Mouse (Mus musculus) forebrain, embryonic 10.5 days (tissue): ENCODE measurements around the gene Cpvl. TPM values are rescaled to one million over a fixed set of nuclear protein-coding genes. Genes with fewer than 3 reads are reported as not detected.

Experiments used
- DNase-seq: peaks from one replicate; pipeline ENCODE4 v3.0.0-alpha.2; 2017; ENCODE audit warnings: low spot score; ENCODE audit errors: extremely low spot score
- H3K27ac ChIP-seq: fragments of 300-500 bp; sonication (generic); 2 replicates; pipeline ENCODE4 v1.5.1; 2016; ENCODE audit warnings: mild to moderate bottlenecking
- H3K27me3 ChIP-seq: fragments of 300-500 bp; sonication (generic); 2 replicates; pipeline ENCODE4 v1.6.1; 2016; ENCODE audit warnings: mild to moderate bottlenecking; ENCODE audit not compliant: poor library complexity, severe bottlenecking
- H3K36me3 ChIP-seq: fragments of 300-500 bp; sonication (generic); replicated peaks from 2 replicates; pipeline ENCODE4 v1.6.1; 2016; ENCODE audit warnings: mild to moderate bottlenecking, moderate library complexity
- H3K4me1 ChIP-seq: fragments of 300-500 bp; sonication (generic); 2 replicates; pipeline ENCODE4 v1.6.1; 2016
- H3K4me3 ChIP-seq: fragments of 300-500 bp; sonication (generic); 2 replicates; pipeline ENCODE4 v1.5.1; 2016; ENCODE audit warnings: mild to moderate bottlenecking, moderate library complexity
- H3K9me3 ChIP-seq: fragments of 300-500 bp; sonication (generic); 2 replicates; pipeline ENCODE4 v1.6.1; 2016; ENCODE audit warnings: mild to moderate bottlenecking, moderate library complexity
- WGBS: fragments of 180-500 bp; shearing (Covaris S2); methylation state at CpG from one replicate; pipeline ENCODE4 v1.1.7; 2016; 5-methylcytosine and 5-hydroxymethylcytosine counted together
- polyA plus RNA-seq: library from polyadenylated mRNA; unstranded; fragments of >200 nt; fragmentation: Nextera tagmentation; extraction: Ambion mirVana; gene quantifications from 2 replicates; pipeline ENCODE4 v1.2.1, GENCODE M21; 2016

Gene Cpvl
- polyA plus RNA-seq, 1 experiment from 2014 or later, result not detected

DNA sequence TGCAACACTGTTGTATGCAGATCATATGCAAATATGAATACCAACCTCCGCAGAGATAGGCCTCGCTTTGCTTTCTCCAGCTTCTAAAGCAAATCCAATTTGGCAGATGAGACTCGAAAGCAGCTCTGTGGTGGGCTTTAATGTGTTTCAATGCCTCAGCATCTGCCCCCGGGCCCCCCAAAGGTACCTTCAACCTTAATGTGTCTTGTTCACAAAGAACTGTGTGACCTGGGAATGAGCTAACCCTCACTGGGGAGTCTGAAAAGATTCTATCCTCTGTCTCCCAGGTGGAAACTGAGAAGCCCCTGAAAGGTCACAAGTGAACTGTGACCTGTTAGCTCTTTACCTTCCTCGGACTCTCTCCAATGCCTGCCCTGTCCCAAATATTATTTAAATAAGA, 11.9 kb downstream of the Cpvl start:
- no peak for DNase-seq
- Histone ChIP-seq H3K4me3 (no peak overlapping the region), H3K9me3 (no peaks in the 10 kb centered on the region), H3K27ac (no peak overlapping the region), H3K36me3 (no peaks in the 10 kb centered on the region), H3K27me3 (no peaks in the 10 kb centered on the region; the same call in 1 of the 2 replicates), H3K4me1 (peaks cover 48% of the 10 kb centered on the region)
- WGBS, result 72% methylated on average over 5 of the region's 5 CpGs

DNA sequence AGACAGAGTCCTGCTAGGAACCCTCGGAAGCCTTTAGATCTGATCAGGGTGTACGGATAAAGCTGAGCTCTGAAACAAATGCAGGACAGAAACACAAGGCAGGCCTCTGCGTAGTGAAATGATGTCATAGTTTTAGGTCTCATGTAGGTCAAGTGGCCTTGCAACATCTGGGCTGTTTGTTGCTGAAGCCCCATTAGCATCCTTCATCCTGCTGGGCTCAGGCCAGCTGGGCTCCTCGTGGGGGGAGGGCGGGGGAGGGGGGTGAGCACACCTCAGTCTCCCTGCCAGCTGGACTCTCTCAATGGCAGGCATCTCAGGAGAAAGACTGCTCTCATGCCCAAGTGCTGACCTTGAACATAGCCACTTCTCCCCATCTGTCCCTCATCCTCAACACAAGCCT, 12.6 kb downstream of the Cpvl start:
- WGBS, result 37% methylated on average over 5 of the region's 5 CpGs
- peaks cover 48% of the 10 kb centered on the region for H3K4me1 ChIP-seq
- no peak overlapping the region for H3K27ac ChIP-seq
- H3K9me3 ChIP-seq, result no peaks in the 10 kb centered on the region
- no peaks in the 10 kb centered on the region for H3K36me3 ChIP-seq
- H3K27me3 ChIP-seq, result no peaks in the 10 kb centered on the region; the same call in 1 of the 2 replicates
- no peak overlapping the region for H3K4me3 ChIP-seq
- no peak for DNase-seq

DNA sequence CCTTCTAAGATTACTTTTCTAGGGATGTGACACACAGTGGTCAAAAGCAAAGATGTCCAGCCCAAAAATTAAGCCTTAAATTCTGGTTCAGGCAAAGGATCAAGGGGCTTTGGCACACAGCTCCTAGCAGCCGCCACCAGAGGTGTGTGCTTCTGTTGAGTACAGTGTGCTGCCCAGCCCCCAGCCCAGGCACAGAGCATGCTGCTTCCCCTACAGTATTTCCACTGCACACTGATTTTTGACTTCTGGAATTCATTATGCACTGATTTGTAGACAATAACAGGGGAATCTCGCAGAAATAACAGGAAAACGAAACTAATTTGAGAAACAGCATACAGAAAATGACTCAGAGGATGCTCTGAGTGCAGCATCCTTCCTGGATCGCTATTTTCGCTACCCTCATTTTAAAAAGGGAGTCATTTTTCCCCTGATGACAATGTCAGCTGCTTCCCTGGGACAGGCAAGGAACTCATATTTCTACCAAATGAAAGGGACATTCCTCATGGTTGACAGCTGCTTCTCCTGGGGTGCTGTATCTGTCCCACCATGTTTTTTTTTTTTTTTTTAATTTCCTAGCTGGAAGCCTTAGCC, 14.5 kb downstream of the Cpvl start:
- DNase-seq, result no peak
- Histone ChIP-seq H3K27ac (0 out of 2 replicates have a peak overlapping the region, but pooled peaks have one; percentile 22), H3K36me3 (no peaks in the 10 kb centered on the region), H3K27me3 (no peaks in the 10 kb centered on the region; the same call in 1 of the 2 replicates), H3K9me3 (no peaks in the 10 kb centered on the region), H3K4me1 (peaks cover 40% of the 10 kb centered on the region), H3K4me3 (no peak overlapping the region)
- WGBS, result 82% methylated on average over 5 of the region's 5 CpGs

DNA sequence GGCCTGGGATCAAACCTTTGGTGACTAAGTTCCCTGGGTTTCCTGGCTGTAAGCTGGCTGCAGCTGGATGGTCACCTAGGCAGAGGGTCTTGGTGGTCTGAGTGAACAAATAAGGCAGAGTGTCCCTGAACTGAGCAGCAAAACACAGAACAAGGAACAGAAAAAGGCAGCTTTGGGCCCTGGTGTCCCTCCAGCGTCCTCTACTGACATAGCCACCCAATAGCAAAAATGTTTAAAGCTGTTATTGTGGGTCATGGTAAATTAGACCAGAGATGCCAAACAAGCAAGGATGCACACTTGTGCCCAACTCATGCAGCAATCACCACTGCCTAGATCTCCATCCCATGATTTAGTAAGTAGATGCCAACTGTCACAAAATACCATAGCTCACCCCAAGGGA, 16.5 kb downstream of the Cpvl start:
- H3K27me3 ChIP-seq, result no peaks in the 10 kb centered on the region
- no peak for DNase-seq
- H3K4me3 ChIP-seq, result no peak overlapping the region
- peaks cover 45% of the 10 kb centered on the region for H3K4me1 ChIP-seq
- WGBS, result 77% methylated on average over 1 of the region's 1 CpGs
- H3K36me3 ChIP-seq, result no peaks in the 10 kb centered on the region
- H3K27ac ChIP-seq, result no peak overlapping the region
- H3K9me3 ChIP-seq, result no peaks in the 10 kb centered on the region

DNA sequence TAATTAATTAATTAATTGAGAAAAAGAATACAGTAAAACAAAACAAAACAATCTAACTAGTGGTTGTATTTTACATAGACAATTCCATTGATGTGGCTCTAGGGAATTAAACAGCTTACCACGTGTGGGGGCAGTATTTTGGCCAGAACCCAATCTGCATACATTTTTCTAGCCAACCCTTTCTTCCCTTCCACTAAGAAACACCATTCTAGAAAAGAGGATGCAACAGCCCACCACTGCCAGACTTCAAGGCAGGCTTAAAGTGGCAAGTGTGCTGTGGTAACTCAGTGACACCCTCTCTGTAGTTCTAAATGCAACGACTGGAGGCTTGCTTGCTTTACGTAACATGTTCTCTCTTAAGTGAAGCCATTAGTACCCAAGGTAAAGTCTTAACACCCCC, 18.6 kb downstream of the Cpvl start:
- peaks cover 35% of the 10 kb centered on the region for H3K4me1 ChIP-seq
- H3K4me3 ChIP-seq, result no peak overlapping the region
- no peak for DNase-seq
- no peaks in the 10 kb centered on the region for H3K27me3 ChIP-seq
- H3K9me3 ChIP-seq, result no peaks in the 10 kb centered on the region
- no peaks in the 10 kb centered on the region for H3K36me3 ChIP-seq
- H3K27ac ChIP-seq, result no peak overlapping the region
- WGBS, result 83% methylated on average over 3 of the region's 3 CpGs

DNA sequence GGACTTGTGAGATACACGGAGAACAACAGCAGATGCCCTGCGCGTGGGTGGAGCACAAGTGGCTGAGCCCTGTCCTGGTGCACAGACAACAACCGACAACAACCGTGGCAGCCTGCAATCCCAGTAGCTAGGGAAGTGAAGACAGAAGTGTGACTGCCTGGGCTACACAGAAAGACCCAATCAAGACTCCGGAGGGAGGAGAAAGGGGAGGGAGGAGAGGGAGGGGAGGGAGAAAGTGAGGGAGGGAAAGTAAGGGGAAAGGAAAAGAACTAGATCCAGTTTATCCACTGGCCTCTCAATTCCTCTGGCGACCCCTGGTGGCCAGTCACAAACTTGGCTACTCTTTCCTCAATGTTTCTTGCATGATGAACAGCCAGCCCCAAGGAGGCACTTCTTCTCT, 20.1 kb downstream of the Cpvl start:
- Histone ChIP-seq H3K27ac (peak overlapping the region; percentile 68), H3K27me3 (no peaks in the 10 kb centered on the region), H3K9me3 (no peaks in the 10 kb centered on the region), H3K4me1 (peaks cover 26% of the 10 kb centered on the region), H3K4me3 (peak overlapping the region; percentile 32), H3K36me3 (no peaks in the 10 kb centered on the region)
- peak; percentile 85 for DNase-seq
- 11% methylated on average over 7 of the region's 7 CpGs for WGBS

DNA sequence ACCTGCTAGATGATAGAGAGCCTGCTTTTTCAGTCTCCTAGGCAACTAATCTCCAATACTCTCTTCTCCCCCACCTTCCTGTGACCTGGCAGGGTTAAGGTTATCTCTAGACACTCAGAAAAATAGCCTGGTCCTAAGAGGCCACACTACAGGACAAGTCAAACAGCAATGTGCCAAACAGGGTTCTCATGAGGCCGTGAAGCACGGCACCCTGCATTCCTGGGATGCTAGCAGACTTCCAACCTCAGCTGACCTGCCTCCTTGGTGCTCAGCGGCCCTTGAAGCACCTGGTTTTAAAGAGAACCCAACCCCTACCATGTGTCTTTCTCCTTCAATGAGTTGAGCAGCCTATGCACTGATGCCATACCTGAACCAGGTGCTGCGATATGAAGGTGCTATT, 22.0 kb downstream of the Cpvl start:
- Histone ChIP-seq H3K4me3 (no peak overlapping the region), H3K4me1 (peaks cover 19% of the 10 kb centered on the region), H3K27ac (no peak overlapping the region), H3K27me3 (no peaks in the 10 kb centered on the region), H3K9me3 (no peaks in the 10 kb centered on the region), H3K36me3 (no peaks in the 10 kb centered on the region)
- WGBS, result 79% methylated on average over 4 of the region's 4 CpGs
- DNase-seq, result no peak

DNA sequence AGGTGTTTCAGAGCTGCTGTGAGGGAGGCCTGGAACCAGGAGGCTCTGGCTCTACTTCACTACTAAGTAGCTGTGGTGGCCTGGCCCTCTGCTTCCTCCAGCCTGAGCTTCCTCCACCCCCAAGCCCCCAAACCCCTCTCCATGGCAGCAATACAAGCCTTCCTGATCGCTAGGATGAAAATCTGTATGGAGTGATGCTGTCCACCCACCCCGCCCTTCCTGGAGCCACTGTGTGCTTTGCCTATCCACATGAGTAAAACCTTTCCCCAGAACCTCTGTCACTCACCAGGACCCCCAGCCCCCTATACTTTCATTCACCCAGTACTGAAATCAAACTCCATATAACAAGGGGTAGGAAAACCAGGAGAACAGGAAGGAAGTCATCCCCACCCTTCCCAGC, 22.6 kb downstream of the Cpvl start:
- Histone ChIP-seq H3K27me3 (no peaks in the 10 kb centered on the region), H3K4me3 (no peak overlapping the region), H3K4me1 (peaks cover 26% of the 10 kb centered on the region), H3K9me3 (no peaks in the 10 kb centered on the region), H3K27ac (no peak overlapping the region), H3K36me3 (no peaks in the 10 kb centered on the region)
- 85% methylated on average over 2 of the region's 2 CpGs for WGBS
- DNase-seq, result no peak

DNA sequence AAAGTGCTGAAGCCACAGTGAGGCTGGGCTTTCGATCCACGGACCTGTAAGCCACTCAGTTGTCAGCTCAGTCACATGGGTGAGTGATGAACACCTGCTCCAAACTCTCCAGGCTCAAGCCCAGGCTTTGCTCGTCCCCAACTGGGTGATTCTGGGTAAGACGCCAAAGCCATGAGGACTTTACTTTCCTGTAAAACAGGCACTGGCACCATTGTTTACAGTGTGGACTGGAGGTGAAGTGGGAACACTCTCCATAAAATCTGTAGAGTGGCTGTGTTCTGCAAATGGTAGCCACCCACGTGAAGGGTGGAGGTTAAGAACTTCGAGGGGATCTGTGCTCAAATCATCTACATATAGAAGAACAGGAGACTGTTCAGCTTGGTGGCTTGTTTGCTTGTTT, 23.2 kb downstream of the Cpvl start:
- Histone ChIP-seq H3K4me1 (peaks cover 31% of the 10 kb centered on the region), H3K27ac (no peak overlapping the region), H3K4me3 (no peak overlapping the region), H3K27me3 (no peaks in the 10 kb centered on the region), H3K9me3 (no peaks in the 10 kb centered on the region), H3K36me3 (no peaks in the 10 kb centered on the region)
- DNase-seq, result no peak
- 85% methylated on average over 6 of the region's 6 CpGs for WGBS

DNA sequence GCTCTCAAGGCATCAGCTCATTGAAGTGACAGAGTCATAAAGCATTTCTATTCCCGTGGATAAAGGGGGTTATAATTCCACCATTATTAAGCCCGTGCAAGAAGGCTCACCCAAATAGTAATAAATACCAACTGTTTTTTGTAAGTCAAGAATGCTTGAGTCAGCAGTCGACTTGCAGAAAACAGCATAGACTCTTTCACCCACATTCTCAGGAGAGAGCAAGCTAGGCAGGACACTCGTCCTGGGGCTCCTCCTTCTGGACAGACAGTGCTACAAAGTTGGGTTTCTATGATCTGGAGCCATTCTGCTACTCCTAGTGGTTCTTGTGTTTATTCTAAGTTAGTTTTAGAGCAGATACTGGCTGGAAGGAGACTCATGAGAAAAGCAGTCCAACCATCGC, 24.4 kb downstream of the Cpvl start:
- Histone ChIP-seq H3K4me3 (no peak overlapping the region), H3K4me1 (peaks cover 36% of the 10 kb centered on the region), H3K36me3 (no peaks in the 10 kb centered on the region), H3K27ac (no peak overlapping the region), H3K9me3 (no peaks in the 10 kb centered on the region), H3K27me3 (no peaks in the 10 kb centered on the region)
- 57% methylated on average over 5 of the region's 5 CpGs for WGBS
- DNase-seq, result no peak

DNA sequence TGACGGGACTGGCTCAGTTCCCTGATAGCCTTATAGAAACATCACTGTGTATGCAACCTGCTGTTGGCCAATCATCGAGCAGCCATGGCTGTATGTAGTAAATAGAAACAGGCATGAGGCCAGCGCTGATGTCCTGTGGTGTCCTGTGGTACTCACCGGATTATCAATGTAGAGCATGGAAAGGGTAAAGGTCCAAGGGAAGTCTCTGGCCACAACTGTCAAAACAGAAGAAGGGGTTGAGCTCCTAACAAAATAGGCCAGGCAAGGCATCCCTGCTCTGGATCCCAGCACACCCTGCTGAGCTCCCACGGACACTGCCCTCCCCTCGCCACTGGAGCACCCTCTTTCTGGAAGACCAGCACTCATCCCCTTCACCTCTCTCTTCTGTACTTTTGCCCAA, 25.1 kb downstream of the Cpvl start:
- Histone ChIP-seq H3K36me3 (no peaks in the 10 kb centered on the region), H3K27me3 (no peaks in the 10 kb centered on the region), H3K4me3 (no peak overlapping the region), H3K4me1 (peaks cover 41% of the 10 kb centered on the region), H3K27ac (no peak overlapping the region), H3K9me3 (no peaks in the 10 kb centered on the region)
- no peak for DNase-seq
- 82% methylated on average over 6 of the region's 6 CpGs for WGBS

DNA sequence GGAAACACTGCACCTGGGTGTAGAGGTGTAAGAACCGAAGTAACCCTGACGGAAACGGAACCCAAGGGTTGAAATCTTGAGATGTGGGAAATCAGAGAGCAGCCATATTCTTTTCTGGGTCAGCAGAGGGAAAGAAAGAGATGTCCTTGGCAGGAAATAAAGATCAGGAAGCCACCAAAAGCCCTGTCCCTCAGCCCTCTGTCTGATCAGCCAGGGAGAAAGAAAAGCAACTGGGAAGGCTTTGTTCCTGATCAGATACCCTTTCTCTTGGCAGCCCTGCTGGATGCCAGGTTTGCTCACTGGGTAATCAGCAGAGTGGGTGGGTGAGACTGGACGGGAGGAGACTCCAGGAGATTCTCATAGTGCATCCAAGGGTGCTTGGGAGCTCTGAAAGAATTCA, 27.1 kb downstream of the Cpvl start:
- Histone ChIP-seq H3K4me3 (no peak overlapping the region), H3K36me3 (no peaks in the 10 kb centered on the region), H3K27me3 (no peaks in the 10 kb centered on the region), H3K9me3 (no peaks in the 10 kb centered on the region), H3K27ac (peak overlapping the region; percentile 56), H3K4me1 (peaks cover 39% of the 10 kb centered on the region)
- no peak for DNase-seq
- WGBS, result 66% methylated on average over 4 of the region's 4 CpGs

DNA sequence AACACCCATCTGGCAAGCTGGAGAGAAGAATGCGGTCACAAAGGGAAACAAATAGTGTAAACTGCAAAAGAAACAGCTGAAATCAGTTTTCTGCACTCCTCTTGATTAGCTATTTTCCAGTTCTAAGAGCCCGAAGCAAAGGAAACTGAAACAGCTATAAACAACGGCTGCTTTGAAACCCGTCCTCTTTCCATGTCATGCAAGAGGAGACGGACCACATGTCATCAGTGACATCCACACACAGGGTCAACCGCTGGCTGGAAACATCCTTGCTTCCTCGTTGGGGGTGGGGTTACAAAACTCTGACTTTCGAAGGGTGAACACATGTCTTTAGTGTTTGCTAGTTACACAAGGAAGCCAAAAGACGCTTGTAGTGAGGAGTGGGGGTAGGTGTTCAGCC, 27.6 kb downstream of the Cpvl start:
- 68% methylated on average over 9 of the region's 9 CpGs for WGBS
- no peak overlapping the region for H3K4me3 ChIP-seq
- peaks cover 37% of the 10 kb centered on the region for H3K4me1 ChIP-seq
- no peaks in the 10 kb centered on the region for H3K36me3 ChIP-seq
- no peaks in the 10 kb centered on the region for H3K9me3 ChIP-seq
- no peak for DNase-seq
- peak overlapping the region; percentile 56 for H3K27ac ChIP-seq
- no peaks in the 10 kb centered on the region for H3K27me3 ChIP-seq
